Mouse (Mus musculus): ENCODE results near the gene Gm20422. TPM values are rescaled to one million over a fixed set of nuclear protein-coding genes. Genes with fewer than 3 reads are reported as not detected.

The Gm20422 gene
- polyA plus RNA-seq, 1 experiment from 2014 or later, result 0.35 TPM

DNA sequence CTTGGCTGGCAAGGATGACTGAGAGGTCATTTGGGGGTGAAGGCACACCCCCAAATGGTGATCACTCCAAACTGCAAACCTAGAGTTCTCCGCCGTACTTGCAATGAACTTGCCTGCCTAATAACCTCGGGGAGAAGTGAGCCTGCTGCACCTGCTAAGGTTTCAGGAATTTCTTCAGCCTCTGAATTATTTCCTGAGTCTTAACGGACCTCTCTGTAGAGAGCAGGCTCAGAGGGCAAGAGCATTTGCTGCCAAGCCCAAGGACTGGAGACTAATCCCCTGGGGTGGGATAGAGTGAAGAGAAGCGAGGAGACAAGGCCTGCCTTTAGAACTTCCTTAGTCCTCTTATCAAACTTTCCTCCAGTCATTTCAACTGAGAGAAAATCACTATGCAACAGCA is 15.0 kb upstream of the Gm20422 start:
- Histone ChIP-seq H3K4me3 (replicated peaks; ENCODE audit: low read length) (no peak overlapping the region), H3K27me3 (replicated peaks; ENCODE audit: control insufficient read depth, insufficient read depth, low read length) (no peaks in the 10 kb centered on the region), H3K27ac (ENCODE audit: low read length) (no peak overlapping the region), H3K4me2 (ENCODE audit: low read length) (no peak overlapping the region; the same call in 1 of the 2 replicates), H3K9me3 (ENCODE audit: control insufficient read depth, low read length) (no peaks in the 10 kb centered on the region), H3K4me1 (replicated peaks; ENCODE audit: control insufficient read depth, insufficient read depth, low read length) (peaks cover 17% of the 10 kb centered on the region), H3K36me3 (ENCODE audit: control insufficient read depth, insufficient read depth) (no peaks in the 10 kb centered on the region; the same call in 1 of the 2 replicates), H3K9ac (replicated peaks; ENCODE audit: low read depth, low read length) (no peak overlapping the region)
- no peak for ATAC-seq
- 75% methylated on average over 5 of the region's 5 CpGs for WGBS

DNA sequence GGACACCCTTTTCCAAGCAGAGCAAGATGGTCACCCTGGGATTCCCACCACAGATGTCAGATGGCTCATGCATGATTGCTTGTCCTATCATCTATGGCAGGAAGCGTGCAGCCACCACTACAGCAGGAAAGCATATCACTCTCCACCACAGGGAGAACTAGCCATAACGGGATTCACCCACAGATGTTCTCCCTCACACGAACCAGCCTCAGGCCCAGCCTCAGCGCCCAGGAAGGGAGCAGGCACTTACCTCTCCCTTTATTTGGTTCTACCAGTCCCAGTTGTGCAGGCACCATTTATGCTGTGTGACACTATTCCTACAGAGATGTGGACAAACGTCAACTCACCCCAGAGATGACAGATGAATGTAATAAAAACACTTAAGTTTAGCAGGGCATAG is 14.4 kb upstream of the Gm20422 start:
- no peak overlapping the region for H3K4me3 ChIP-seq (replicated peaks; ENCODE audit: low read length)
- H3K4me2 ChIP-seq (ENCODE audit: low read length), result no peak overlapping the region
- peaks cover 17% of the 10 kb centered on the region for H3K4me1 ChIP-seq (replicated peaks; ENCODE audit: control insufficient read depth, insufficient read depth, low read length)
- no peak overlapping the region for H3K9ac ChIP-seq (replicated peaks; ENCODE audit: low read depth, low read length)
- no peak for ATAC-seq
- 94% methylated on average over 5 of the region's 5 CpGs for WGBS
- no peak overlapping the region for H3K27ac ChIP-seq (ENCODE audit: low read length)
- H3K36me3 ChIP-seq (ENCODE audit: control insufficient read depth, insufficient read depth), result no peaks in the 10 kb centered on the region; the same call in 1 of the 2 replicates
- no peaks in the 10 kb centered on the region for H3K9me3 ChIP-seq (ENCODE audit: control insufficient read depth, low read length)
- H3K27me3 ChIP-seq (replicated peaks; ENCODE audit: control insufficient read depth, insufficient read depth, low read length), result no peaks in the 10 kb centered on the region

DNA sequence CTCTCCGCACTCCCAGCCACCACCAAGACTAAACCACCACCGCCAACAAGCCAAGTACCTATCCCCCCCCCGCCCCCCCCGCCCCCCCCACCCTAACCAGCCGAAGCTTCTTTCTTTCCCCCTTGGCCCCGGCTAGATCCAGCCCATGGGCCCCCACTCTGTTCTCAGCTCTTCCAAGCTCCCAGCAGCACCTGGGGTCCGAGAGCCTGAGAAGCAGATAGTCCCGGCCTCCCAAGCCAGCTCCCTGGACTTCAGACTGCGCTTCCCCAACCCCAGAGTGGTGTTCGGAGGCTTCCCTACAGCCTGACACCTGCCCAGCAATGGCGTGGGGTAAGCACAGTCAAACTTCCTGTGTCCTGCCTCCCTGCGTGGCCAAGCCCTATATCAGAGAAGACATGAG is 2.4 kb upstream of the Gm20422 start:
- H3K4me3 ChIP-seq (replicated peaks; ENCODE audit: low read length), result no peak overlapping the region
- WGBS, result 65% methylated on average over 12 of the region's 12 CpGs
- no peak for ATAC-seq

DNA sequence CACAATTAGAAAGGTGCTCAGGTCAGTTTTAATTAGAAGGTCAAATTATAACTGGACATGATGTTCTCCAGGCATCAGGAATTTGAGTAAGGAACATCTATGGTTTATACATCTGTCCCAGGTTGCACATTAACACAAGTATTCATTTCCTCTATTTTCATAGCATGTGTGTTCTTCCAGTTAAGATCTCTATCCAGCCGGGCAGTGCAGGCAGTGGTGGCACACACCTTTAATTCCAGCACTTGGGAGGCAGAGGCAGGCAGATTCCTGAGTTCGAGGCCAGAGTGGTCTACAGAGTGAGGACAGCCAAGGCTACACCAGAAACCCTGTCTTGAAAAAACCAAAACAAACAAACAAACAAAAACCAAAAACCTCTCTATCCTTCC is 456 bp upstream of the Gm20422 start:
- H3K9ac ChIP-seq (replicated peaks; ENCODE audit: low read depth, low read length), result peak overlapping the region; percentile 47
- H3K4me3 ChIP-seq (replicated peaks; ENCODE audit: low read length), result peak overlapping the region; percentile 63
- WGBS, result 55% methylated on average over 2 of the region's 2 CpGs
- no peaks in the 10 kb centered on the region for H3K36me3 ChIP-seq (ENCODE audit: control insufficient read depth, insufficient read depth)
- H3K27me3 ChIP-seq (replicated peaks; ENCODE audit: control insufficient read depth, insufficient read depth, low read length), result no peaks in the 10 kb centered on the region
- peaks cover 24% of the 10 kb centered on the region for H3K4me1 ChIP-seq (replicated peaks; ENCODE audit: control insufficient read depth, insufficient read depth, low read length)
- no peaks in the 10 kb centered on the region for H3K9me3 ChIP-seq (ENCODE audit: control insufficient read depth, low read length)
- peak overlapping the region; percentile 62 for H3K27ac ChIP-seq (ENCODE audit: low read length)
- peak overlapping the region; percentile 44 for H3K4me2 ChIP-seq (ENCODE audit: low read length)
- no peak for ATAC-seq

More for the DNA sequence above, 2.4 kb upstream of the Gm20422 start:
- Histone ChIP-seq H3K4me1 (replicated peaks; ENCODE audit: control insufficient read depth, insufficient read depth, low read length) (peaks cover 17% of the 10 kb centered on the region), H3K9ac (replicated peaks; ENCODE audit: low read depth, low read length) (no peak overlapping the region), H3K27me3 (replicated peaks; ENCODE audit: control insufficient read depth, insufficient read depth, low read length) (no peaks in the 10 kb centered on the region), H3K27ac (ENCODE audit: low read length) (no peak overlapping the region), H3K9me3 (ENCODE audit: control insufficient read depth, low read length) (no peaks in the 10 kb centered on the region), H3K4me2 (ENCODE audit: low read length) (no peak overlapping the region), H3K36me3 (ENCODE audit: control insufficient read depth, insufficient read depth) (no peaks in the 10 kb centered on the region)

DNA sequence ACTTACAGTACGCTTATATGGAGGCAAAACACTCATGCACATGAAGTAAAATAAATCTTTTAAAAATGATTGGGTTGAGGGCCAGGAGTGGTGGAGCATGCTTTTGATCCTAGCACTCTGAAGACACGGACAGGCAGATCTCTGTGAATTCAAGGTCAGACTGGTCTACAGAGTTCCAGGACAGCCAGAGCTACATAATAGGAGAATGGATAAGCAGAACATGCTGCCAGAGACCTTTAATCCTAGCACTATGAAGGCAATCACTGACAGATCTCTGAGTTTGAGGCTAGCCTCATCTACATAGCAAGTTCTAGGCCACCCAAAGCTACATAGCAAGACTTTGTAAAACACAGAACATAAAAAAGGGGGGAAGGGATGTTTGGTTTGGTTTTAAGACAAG is 2.6 kb downstream of the Gm20422 start:
- 90% methylated on average over 2 of the region's 2 CpGs for WGBS
- no peak overlapping the region for H3K27ac ChIP-seq (ENCODE audit: low read length)
- H3K36me3 ChIP-seq (ENCODE audit: control insufficient read depth, insufficient read depth), result peaks cover 15% of the 10 kb centered on the region
- peaks cover 24% of the 10 kb centered on the region for H3K4me1 ChIP-seq (replicated peaks; ENCODE audit: control insufficient read depth, insufficient read depth, low read length)
- H3K4me3 ChIP-seq (replicated peaks; ENCODE audit: low read length), result no peak overlapping the region
- no peaks in the 10 kb centered on the region for H3K27me3 ChIP-seq (replicated peaks; ENCODE audit: control insufficient read depth, insufficient read depth, low read length)
- H3K4me2 ChIP-seq (ENCODE audit: low read length), result no peak overlapping the region; the same call in 1 of the 2 replicates
- no peaks in the 10 kb centered on the region for H3K9me3 ChIP-seq (ENCODE audit: control insufficient read depth, low read length)
- ATAC-seq, result no peak
- H3K9ac ChIP-seq (replicated peaks; ENCODE audit: low read depth, low read length), result no peak overlapping the region

DNA sequence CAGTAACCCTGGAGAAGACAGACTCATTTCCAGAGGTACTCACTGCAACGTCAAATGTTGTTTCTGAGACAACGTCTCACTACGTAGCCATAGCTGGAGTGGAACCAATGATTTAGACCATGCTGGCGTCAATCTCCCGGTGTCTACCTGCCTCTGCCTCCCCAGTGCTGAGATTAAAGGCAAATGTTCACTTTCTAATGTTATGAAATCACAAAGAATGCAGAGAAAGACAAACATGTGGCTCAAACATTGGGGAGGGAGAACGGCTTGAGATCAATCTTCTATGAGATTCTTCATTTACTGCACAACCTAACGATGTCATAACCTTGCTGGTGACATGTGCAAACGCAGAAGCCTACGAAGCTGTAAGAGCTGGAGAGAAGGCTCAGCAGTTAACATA is 3.5 kb downstream of the Gm20422 start:
- H3K4me3 ChIP-seq (replicated peaks; ENCODE audit: low read length), result no peak overlapping the region
- H3K4me2 ChIP-seq (ENCODE audit: low read length), result no peak overlapping the region
- ATAC-seq, result no peak
- H3K9me3 ChIP-seq (ENCODE audit: control insufficient read depth, low read length), result peaks cover 4% of the 10 kb centered on the region
- 90% methylated on average over 9 of the region's 9 CpGs for WGBS
- H3K4me1 ChIP-seq (replicated peaks; ENCODE audit: control insufficient read depth, insufficient read depth, low read length), result peaks cover 24% of the 10 kb centered on the region
- H3K9ac ChIP-seq (replicated peaks; ENCODE audit: low read depth, low read length), result no peak overlapping the region
- H3K27ac ChIP-seq (ENCODE audit: low read length), result no peak overlapping the region
- H3K27me3 ChIP-seq (replicated peaks; ENCODE audit: control insufficient read depth, insufficient read depth, low read length), result no peaks in the 10 kb centered on the region
- peaks cover 24% of the 10 kb centered on the region for H3K36me3 ChIP-seq (ENCODE audit: control insufficient read depth, insufficient read depth)

DNA sequence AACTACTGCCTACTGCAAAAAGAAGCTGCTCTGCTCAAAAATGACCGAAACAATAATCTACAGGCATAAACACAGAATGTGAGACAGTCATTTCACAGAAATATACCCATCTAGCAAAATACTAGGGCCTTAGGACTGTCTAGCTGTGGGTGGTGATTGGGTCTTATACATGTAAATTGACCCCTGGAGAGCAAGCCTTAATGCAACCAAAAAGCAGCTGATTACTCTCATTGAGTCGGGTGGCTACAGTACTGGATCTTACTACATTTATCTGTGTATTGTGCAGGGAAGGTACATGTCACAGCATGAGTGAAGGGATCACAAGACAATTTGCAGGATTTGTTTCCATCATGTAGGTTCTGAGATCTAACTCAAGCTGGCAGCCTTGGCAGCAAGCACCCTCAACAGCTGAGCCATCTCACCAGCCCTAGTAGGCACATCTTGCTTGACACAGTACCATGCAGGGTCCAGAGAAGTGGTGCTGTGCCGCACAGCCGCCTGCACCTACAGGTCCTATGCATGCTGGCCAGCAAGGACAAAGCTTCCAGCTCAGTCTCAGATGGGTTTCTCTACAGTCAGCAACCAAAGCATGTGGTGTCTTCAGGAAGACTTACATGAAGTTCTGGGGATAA is 12.8 kb downstream of the Gm20422 start:
- no peaks in the 10 kb centered on the region for H3K4me1 ChIP-seq (replicated peaks; ENCODE audit: control insufficient read depth, insufficient read depth, low read length)
- H3K36me3 ChIP-seq (ENCODE audit: control insufficient read depth, insufficient read depth), result peaks cover 37% of the 10 kb centered on the region
- H3K9me3 ChIP-seq (ENCODE audit: control insufficient read depth, low read length), result peaks cover 7% of the 10 kb centered on the region
- no peak overlapping the region for H3K27ac ChIP-seq (ENCODE audit: low read length)
- H3K4me2 ChIP-seq (ENCODE audit: low read length), result no peak overlapping the region
- ATAC-seq, result no peak
- H3K9ac ChIP-seq (replicated peaks; ENCODE audit: low read depth, low read length), result no peak overlapping the region
- no peaks in the 10 kb centered on the region for H3K27me3 ChIP-seq (replicated peaks; ENCODE audit: control insufficient read depth, insufficient read depth, low read length)
- H3K4me3 ChIP-seq (replicated peaks; ENCODE audit: low read length), result no peak overlapping the region
- WGBS, result 93% methylated on average over 4 of the region's 4 CpGs

DNA sequence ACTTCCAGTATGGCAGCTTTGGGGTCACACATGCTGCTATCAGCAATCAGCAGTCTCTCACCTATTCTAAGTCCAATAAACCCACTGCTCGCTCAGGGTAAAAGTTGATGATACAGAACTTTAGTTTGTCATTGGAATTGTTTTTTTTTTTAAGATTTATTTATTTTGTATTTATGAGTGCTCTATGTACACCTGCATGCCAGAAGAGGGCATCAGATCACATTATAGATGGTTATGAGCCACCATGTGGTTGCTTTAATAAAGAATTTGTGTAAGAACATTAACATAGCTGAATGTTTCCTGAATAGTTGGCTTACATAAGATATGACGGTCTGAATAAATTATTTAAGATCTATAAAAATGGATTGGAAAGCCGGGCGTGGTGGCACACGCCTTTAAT is 16.4 kb downstream of the Gm20422 start:
- ATAC-seq, result no peak
- Histone ChIP-seq H3K36me3 (ENCODE audit: control insufficient read depth, insufficient read depth) (peaks cover 11% of the 10 kb centered on the region; the same call in 1 of the 2 replicates), H3K4me2 (ENCODE audit: low read length) (no peak overlapping the region), H3K9me3 (ENCODE audit: control insufficient read depth, low read length) (no peaks in the 10 kb centered on the region), H3K27me3 (replicated peaks; ENCODE audit: control insufficient read depth, insufficient read depth, low read length) (no peaks in the 10 kb centered on the region), H3K27ac (ENCODE audit: low read length) (no peak overlapping the region), H3K9ac (replicated peaks; ENCODE audit: low read depth, low read length) (no peak overlapping the region), H3K4me1 (replicated peaks; ENCODE audit: control insufficient read depth, insufficient read depth, low read length) (no peaks in the 10 kb centered on the region), H3K4me3 (replicated peaks; ENCODE audit: low read length) (no peak overlapping the region)
- 97% methylated on average over 5 of the region's 5 CpGs for WGBS

DNA sequence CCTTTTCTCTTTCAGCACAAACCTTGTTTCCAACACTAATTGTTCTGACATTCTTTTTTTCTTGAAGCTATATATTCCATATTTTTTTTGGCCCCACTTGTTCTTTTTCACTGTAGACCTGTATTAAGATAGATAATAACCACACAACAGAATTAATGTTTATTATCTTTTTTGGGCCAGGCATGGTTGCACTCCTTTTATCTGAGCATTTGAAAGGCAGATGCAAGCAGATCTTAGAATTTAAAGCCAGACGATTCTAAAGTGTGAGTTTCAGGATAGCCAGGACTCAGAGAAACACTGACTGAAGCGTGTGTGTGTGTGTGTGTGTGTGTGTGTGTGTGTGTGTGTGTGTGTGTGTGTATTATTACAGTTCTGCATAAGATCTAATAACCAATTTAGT is 22.2 kb downstream of the Gm20422 start:
- ATAC-seq, result no peak
- no peaks in the 10 kb centered on the region for H3K27me3 ChIP-seq (replicated peaks; ENCODE audit: control insufficient read depth, insufficient read depth, low read length)
- 92% methylated on average over 2 of the region's 2 CpGs for WGBS
- H3K9ac ChIP-seq (replicated peaks; ENCODE audit: low read depth, low read length), result no peak overlapping the region
- H3K4me2 ChIP-seq (ENCODE audit: low read length), result no peak overlapping the region
- H3K9me3 ChIP-seq (ENCODE audit: control insufficient read depth, low read length), result no peaks in the 10 kb centered on the region
- H3K4me1 ChIP-seq (replicated peaks; ENCODE audit: control insufficient read depth, insufficient read depth, low read length), result peaks cover 10% of the 10 kb centered on the region
- no peak overlapping the region for H3K4me3 ChIP-seq (replicated peaks; ENCODE audit: low read length)
- no peak overlapping the region for H3K27ac ChIP-seq (ENCODE audit: low read length)
- peaks cover 8% of the 10 kb centered on the region; the same call in 1 of the 2 replicates for H3K36me3 ChIP-seq (ENCODE audit: control insufficient read depth, insufficient read depth)

Measured in forebrain, embryonic 16.5 days (tissue).